Mouse (Mus musculus): ENCODE data around the gene Slc25a23. TPM values are rescaled to one million over a fixed set of nuclear protein-coding genes. Genes with fewer than 3 reads are reported as not detected.
A peak's percentile ranks its signal among the peaks of the same experiment; 100 is the strongest.

The Slc25a23 gene
- total RNA-seq, 2 experiments from 2014 or later: 373 to 393 TPM

GRCm38 (mm10) chr17:57094222-57094621, 34.6 kb upstream of the Slc25a23 start:
- Histone ChIP-seq H3K4me3 (no peak overlapping the region), H3K27ac (no peak overlapping the region)
- DNase-seq (ENCODE audit: low spot score in 2 of 2): no peak
- TF ChIP-seq CTCF (conservative IDR thresholded peaks at IDR 0.05): no peak

GRCm38 (mm10) chr17:57087049-57087832, 27.6 kb upstream of the Slc25a23 start, which contains the start of gene Tubb4a:
Gene Tubb4a (minus strand): TSS chr17:57087782.
- Histone ChIP-seq H3K4me3 (peak within 1 kb of the TSS; percentile 65), H3K27ac (peak within 1 kb of the TSS; percentile 96)
- peak; percentile 86 to 90 for DNase-seq (ENCODE audit: low spot score in 2 of 2)
- peak; percentile 28 for TF ChIP-seq CTCF (conservative IDR thresholded peaks at IDR 0.05)

GRCm38 (mm10) chr17:57085970-57086757, 26.5 kb upstream of the Slc25a23 start:
- no peak for TF ChIP-seq CTCF (conservative IDR thresholded peaks at IDR 0.05)
- no peak for DNase-seq (ENCODE audit: low spot score in 2 of 2)
- Histone ChIP-seq H3K27ac (peak overlapping the region; percentile 96), H3K4me3 (peak overlapping the region; percentile 65)

DNA sequence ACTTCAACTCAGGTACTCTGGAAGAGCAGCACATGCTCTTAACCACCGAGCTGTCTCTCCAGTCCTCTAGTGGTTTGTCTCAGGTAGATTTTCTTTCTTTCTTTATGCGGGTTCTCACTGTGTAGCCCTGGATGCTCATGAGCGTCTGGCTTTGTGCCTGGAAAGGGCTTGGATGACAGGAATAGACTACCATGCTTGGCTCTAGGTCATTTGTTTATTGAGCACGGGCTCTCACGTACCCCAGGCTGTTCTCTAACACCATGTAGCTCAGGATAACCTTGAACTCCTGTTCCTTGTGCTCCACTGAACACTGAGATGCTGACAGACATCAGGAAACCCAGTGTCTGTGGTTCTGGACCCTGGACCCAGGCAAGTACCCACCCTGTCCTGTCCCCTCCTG, 22.8 kb upstream of the Slc25a23 start:
- Histone ChIP-seq H3K4me3 (no peak overlapping the region), H3K27ac (no peak overlapping the region)
- TF ChIP-seq CTCF (conservative IDR thresholded peaks at IDR 0.05): no peak
- no peak for DNase-seq (ENCODE audit: low spot score in 2 of 2)

GRCm38 (mm10) chr17:57081234-57081842, 21.7 kb upstream of the Slc25a23 start:
- no peak for TF ChIP-seq CTCF (conservative IDR thresholded peaks at IDR 0.05)
- H3K4me3 ChIP-seq: no peak overlapping the region
- H3K27ac ChIP-seq: no peak overlapping the region
- DNase-seq (ENCODE audit: low spot score in 2 of 2): no peak

DNA sequence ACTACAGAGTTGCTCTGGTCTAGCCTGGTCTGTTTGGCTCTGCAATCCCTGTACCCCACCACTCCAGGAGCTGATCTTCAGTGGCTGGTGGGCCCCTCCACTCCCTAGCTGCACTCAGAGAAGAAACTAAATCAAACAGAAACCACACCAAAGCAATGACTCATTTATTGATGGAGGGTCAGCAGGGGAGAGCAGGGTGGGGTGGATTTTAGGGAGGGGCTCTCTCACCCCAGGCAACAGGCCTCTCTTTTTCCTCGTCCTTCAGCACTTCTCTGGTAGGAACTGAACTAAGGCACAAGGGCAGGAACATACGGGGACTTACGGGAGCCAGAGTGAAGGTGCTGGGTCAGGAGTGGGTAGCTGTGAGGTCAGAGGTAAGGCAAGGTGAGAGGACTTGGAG, 20.3 kb upstream of the Slc25a23 start:
- no peak for TF ChIP-seq CTCF (conservative IDR thresholded peaks at IDR 0.05)
- no peak overlapping the region for H3K4me3 ChIP-seq
- no peak overlapping the region for H3K27ac ChIP-seq
- no peak for DNase-seq (ENCODE audit: low spot score in 2 of 2)

- no peak for DNase-seq (ENCODE audit: low spot score in 2 of 2)
- TF ChIP-seq CTCF (conservative IDR thresholded peaks at IDR 0.05): no peak
- Histone ChIP-seq H3K4me3 (no peak within 1 kb of the TSS), H3K27ac (no peak within 1 kb of the TSS)
These were observed 18.7 kb upstream of the Slc25a23 start, which contains the start of gene Dennd1c for GRCm38 (mm10) chr17:57078336-57078735. Gene Dennd1c (minus strand): TSS chr17:57078514.

GRCm38 (mm10) chr17:57076916-57077315, 17.3 kb upstream of the Slc25a23 start:
- no peak for TF ChIP-seq CTCF (conservative IDR thresholded peaks at IDR 0.05)
- DNase-seq (ENCODE audit: low spot score in 2 of 2): no peak
- H3K4me3 ChIP-seq: no peak overlapping the region
- no peak overlapping the region for H3K27ac ChIP-seq

- TF ChIP-seq CTCF (conservative IDR thresholded peaks at IDR 0.05): no peak
- Histone ChIP-seq H3K27ac (no peak overlapping the region), H3K4me3 (no peak overlapping the region)
- DNase-seq (ENCODE audit: low spot score in 2 of 2): no peak
These were observed 11.0 kb upstream of the Slc25a23 start for GRCm38 (mm10) chr17:57070699-57071098.

DNA sequence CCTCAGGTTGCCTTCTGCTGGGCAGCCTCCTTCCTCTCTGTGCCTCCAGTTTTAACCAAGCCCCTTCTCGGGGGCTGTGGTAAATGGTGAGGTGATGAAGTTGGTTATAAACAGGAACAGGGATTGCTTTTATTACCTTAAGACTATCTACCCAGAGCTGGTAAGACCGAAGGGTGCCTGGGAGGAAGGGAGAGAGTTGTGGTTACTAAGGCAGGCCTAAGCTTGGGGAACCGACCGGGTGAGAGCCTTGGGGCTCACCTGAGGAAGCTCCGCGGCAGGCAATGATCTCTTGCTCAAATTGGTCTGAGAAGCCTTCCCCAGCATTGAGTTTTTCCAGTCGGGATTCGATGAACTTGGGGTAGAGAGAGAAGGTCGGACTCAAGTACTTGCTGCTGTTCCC, 10.6 kb upstream of the Slc25a23 start:
- Histone ChIP-seq H3K4me3 (no peak overlapping the region), H3K27ac (no peak overlapping the region)
- no peak for DNase-seq (ENCODE audit: low spot score in 2 of 2)
- TF ChIP-seq CTCF (conservative IDR thresholded peaks at IDR 0.05): no peak

GRCm38 (mm10) chr17:57066908-57067307, 7.2 kb upstream of the Slc25a23 start:
- no peak for TF ChIP-seq CTCF (conservative IDR thresholded peaks at IDR 0.05)
- Histone ChIP-seq H3K4me3 (no peak overlapping the region), H3K27ac (no peak overlapping the region)
- no peak for DNase-seq (ENCODE audit: low spot score in 2 of 2)

GRCm38 (mm10) chr17:57063031-57063430, 3.4 kb upstream of the Slc25a23 start:
- no peak for TF ChIP-seq CTCF (conservative IDR thresholded peaks at IDR 0.05)
- no peak overlapping the region for H3K4me3 ChIP-seq

DNA sequence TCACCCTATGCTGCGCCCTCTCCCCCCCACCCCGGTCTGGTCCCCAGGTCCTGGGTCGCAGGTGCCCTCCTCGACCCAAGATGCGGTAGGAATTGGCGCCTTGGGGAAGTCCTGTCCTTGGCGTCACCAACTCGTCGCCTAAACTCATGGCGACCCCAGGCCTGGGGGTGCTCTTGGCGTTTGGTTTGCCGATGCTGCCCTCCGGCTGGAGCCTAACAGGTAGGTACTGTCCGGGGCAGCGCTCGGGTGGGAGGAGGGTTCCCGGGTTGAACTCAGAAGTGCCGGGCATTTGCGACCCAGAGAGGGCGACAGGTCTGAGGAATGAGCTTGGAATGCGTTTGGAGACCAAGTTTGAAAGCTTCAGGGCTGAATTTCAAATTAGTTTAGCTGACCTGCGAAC, 2.9 kb upstream of the Slc25a23 start:
- DNase-seq (ENCODE audit: low spot score in 2 of 2): no peak
- Histone ChIP-seq H3K4me3 (no peak overlapping the region), H3K27ac (no peak overlapping the region)
- TF ChIP-seq CTCF (conservative IDR thresholded peaks at IDR 0.05): no peak

More at GRCm38 (mm10) chr17:57063031-57063430, 3.4 kb upstream of the Slc25a23 start:
- DNase-seq (ENCODE audit: low spot score in 2 of 2): no peak
- no peak overlapping the region for H3K27ac ChIP-seq

Data from layer of hippocampus, adult 2 months (tissue).